Mouse (Mus musculus) forebrain, embryonic 12.5 days (tissue): Measurements from ENCODE around the gene Cachd1. TPM values are rescaled to one million over a fixed set of nuclear protein-coding genes. Genes with fewer than 3 reads are reported as not detected.

Experiments
- ATAC-seq: fragments of 200-750 bp; cut with Nextera tagmentation; 2 replicates; pipeline ENCODE4 v1.8.0; 2017; ENCODE audit warnings: moderate TSS enrichment; ENCODE audit not compliant: low FRiP score
- H3K27ac ChIP-seq: fragments of 300-500 bp; sonication (generic); 2 replicates; pipeline ENCODE4 v1.5.1; 2016; ENCODE audit warnings: mild to moderate bottlenecking
- H3K27me3 ChIP-seq: fragments of 300-500 bp; sonication (generic); 2 replicates; pipeline ENCODE4 v1.6.1; 2016; ENCODE audit warnings: mild to moderate bottlenecking
- H3K36me3 ChIP-seq: fragments of 300-500 bp; sonication (generic); replicated peaks from 2 replicates; pipeline ENCODE4 v1.6.1; 2016; ENCODE audit warnings: mild to moderate bottlenecking
- H3K4me1 ChIP-seq: fragments of 300-500 bp; sonication (generic); 2 replicates; pipeline ENCODE4 v1.6.1; 2016
- H3K4me2 ChIP-seq: fragments of 300-500 bp; sonication (generic); 2 replicates; pipeline ENCODE4 v1.6.1; 2016; ENCODE audit warnings: mild to moderate bottlenecking, moderate library complexity
- H3K4me3 ChIP-seq: fragments of 300-500 bp; sonication (generic); replicated peaks from 2 replicates; pipeline ENCODE4 v1.5.1; 2016; ENCODE audit warnings: mild to moderate bottlenecking
- H3K9ac ChIP-seq: fragments of 300-500 bp; sonication (generic); 2 replicates; pipeline ENCODE4 v1.6.1; 2016; ENCODE audit warnings: mild to moderate bottlenecking
- H3K9me3 ChIP-seq: fragments of 300-500 bp; sonication (generic); 2 replicates; pipeline ENCODE4 v1.6.1; 2016
- WGBS: fragments of 180-500 bp; shearing (Covaris S2); methylation state at CpG from one replicate; pipeline ENCODE4 v1.1.7; 2016; 5-methylcytosine and 5-hydroxymethylcytosine counted together
- polyA plus RNA-seq: library from polyadenylated mRNA; unstranded; fragments of >200 nt; fragmentation: Nextera tagmentation; extraction: Ambion mirVana; gene quantifications from 2 replicates; pipeline ENCODE4 v1.2.1, GENCODE M21; 2016

Gene Cachd1
- polyA plus RNA-seq, 1 experiment from 2014 or later, result 39.6 TPM

DNA sequence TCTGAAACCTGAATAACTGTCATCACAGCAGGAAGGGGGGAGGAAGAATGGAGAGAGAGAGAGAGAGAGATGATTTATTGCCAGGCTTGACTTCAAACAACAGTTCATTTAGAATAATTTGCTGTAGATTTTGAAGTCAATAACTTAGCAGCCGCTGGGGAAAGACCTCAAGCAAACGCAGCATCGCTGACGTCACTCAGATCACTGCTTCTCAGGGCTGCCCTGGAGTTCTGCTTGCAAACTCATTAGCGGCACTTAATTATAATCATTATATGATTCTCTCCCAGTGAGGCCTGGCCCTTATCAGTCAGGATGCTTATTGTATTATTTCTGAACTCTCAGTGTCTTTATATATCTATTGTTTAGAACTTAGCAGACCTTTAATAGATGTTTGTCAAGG is 289.9 kb downstream of the Cachd1 start:
- H3K4me1 ChIP-seq, result peaks cover 8% of the 10 kb centered on the region; the same call in 1 of the 2 replicates
- ATAC-seq, result no peak
- H3K9ac ChIP-seq, result no peak overlapping the region
- H3K27ac ChIP-seq, result no peak overlapping the region
- H3K9me3 ChIP-seq, result no peaks in the 10 kb centered on the region; the same call in 1 of the 2 replicates
- H3K4me2 ChIP-seq, result no peak overlapping the region
- WGBS, result 37% methylated on average over 5 of the region's 5 CpGs
- H3K4me3 ChIP-seq, result no peak overlapping the region
- H3K36me3 ChIP-seq, result no peaks in the 10 kb centered on the region
- H3K27me3 ChIP-seq, result 0 out of 2 replicates have a peak, but pooled peaks cover 12% of the 10 kb centered on the region

GRCm38 (mm10) chr4:101068786-101069153 is 292.3 kb downstream of the Cachd1 start, which contains the start of gene Raver2:
Gene Raver2 (plus strand): TSS chr4:101068983.
- peak within 1 kb of the TSS; percentile 77 for H3K9ac ChIP-seq
- ATAC-seq, result peak; percentile 91
- WGBS, result 1% methylated on average over 46 of the region's 54 CpGs
- no peaks in the 10 kb centered on the region for H3K9me3 ChIP-seq
- peak within 1 kb of the TSS; percentile 94 for H3K4me2 ChIP-seq
- H3K36me3 ChIP-seq, result no peaks in the 10 kb centered on the region
- H3K27me3 ChIP-seq, result 0 out of 2 replicates have a peak, but pooled peaks cover 12% of the 10 kb centered on the region
- no peak within 1 kb of the TSS for H3K27ac ChIP-seq
- H3K4me3 ChIP-seq, result peak within 1 kb of the TSS; percentile 87
- peaks cover 8% of the 10 kb centered on the region; the same call in 1 of the 2 replicates for H3K4me1 ChIP-seq

- under 1% methylated on average over 55 of the region's 55 CpGs for WGBS
- H3K4me2 ChIP-seq, result peak overlapping the region; percentile 94
- peak overlapping the region; percentile 87 for H3K4me3 ChIP-seq
- no peaks in the 10 kb centered on the region for H3K9me3 ChIP-seq
- peak overlapping the region; percentile 77 for H3K9ac ChIP-seq
- ATAC-seq, result peak; percentile 69
- H3K27ac ChIP-seq, result no peak overlapping the region
- H3K27me3 ChIP-seq, result 0 out of 2 replicates have a peak, but pooled peaks cover 12% of the 10 kb centered on the region
- no peaks in the 10 kb centered on the region for H3K36me3 ChIP-seq
- H3K4me1 ChIP-seq, result peaks cover 8% of the 10 kb centered on the region; the same call in 1 of the 2 replicates
These were observed 292.9 kb downstream of the Cachd1 start for GRCm38 (mm10) chr4:101069154-101069971.

DNA sequence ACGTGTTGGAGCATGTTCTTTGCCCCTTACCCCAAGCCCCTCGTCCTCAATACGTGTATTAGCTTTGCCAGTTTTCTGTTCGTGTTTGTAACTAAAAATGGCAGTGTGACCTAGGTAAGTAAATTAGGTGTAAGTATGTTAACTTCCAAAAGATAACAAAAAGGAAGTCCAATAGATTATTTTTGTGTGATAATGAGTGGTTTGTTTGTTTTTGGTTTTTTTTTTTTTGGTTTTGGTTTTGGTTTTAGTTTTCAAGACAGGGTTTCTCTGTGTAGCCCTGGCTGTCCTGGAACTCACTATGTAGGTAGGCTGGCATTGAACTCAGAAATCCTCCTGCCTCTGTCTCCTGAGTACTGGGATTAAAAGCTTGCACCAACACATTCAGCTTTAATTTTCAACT is 295.1 kb downstream of the Cachd1 start:
- ATAC-seq, result no peak
- peaks cover 12% of the 10 kb centered on the region; the same call in 1 of the 2 replicates for H3K4me1 ChIP-seq
- no peak overlapping the region for H3K9ac ChIP-seq
- 90% methylated on average over 4 of the region's 4 CpGs for WGBS
- no peak overlapping the region for H3K4me3 ChIP-seq
- H3K27me3 ChIP-seq, result 0 out of 2 replicates have a peak, but pooled peaks cover 12% of the 10 kb centered on the region
- no peak overlapping the region for H3K4me2 ChIP-seq
- no peaks in the 10 kb centered on the region for H3K9me3 ChIP-seq
- no peaks in the 10 kb centered on the region for H3K36me3 ChIP-seq
- H3K27ac ChIP-seq, result no peak overlapping the region

GRCm38 (mm10) chr4:101076425-101076824 is 299.9 kb downstream of the Cachd1 start:
- no peaks in the 10 kb centered on the region for H3K27me3 ChIP-seq
- no peak for ATAC-seq
- H3K27ac ChIP-seq, result no peak overlapping the region
- no peaks in the 10 kb centered on the region for H3K9me3 ChIP-seq
- no peak overlapping the region for H3K9ac ChIP-seq
- no peak overlapping the region for H3K4me2 ChIP-seq
- H3K36me3 ChIP-seq, result no peaks in the 10 kb centered on the region
- no peak overlapping the region for H3K4me3 ChIP-seq
- WGBS, result 23% methylated on average over 3 of the region's 3 CpGs
- peaks cover 7% of the 10 kb centered on the region for H3K4me1 ChIP-seq

Other genes starting within 250 kb of the Cachd1 start
- not detected in 2 replicates for gene Gm10577, start 244.0 kb downstream of the Cachd1 start, polyA plus RNA-seq